Mouse (Mus musculus): ENCODE data around the gene Tas1r2.

The Tas1r2 gene

DNA sequence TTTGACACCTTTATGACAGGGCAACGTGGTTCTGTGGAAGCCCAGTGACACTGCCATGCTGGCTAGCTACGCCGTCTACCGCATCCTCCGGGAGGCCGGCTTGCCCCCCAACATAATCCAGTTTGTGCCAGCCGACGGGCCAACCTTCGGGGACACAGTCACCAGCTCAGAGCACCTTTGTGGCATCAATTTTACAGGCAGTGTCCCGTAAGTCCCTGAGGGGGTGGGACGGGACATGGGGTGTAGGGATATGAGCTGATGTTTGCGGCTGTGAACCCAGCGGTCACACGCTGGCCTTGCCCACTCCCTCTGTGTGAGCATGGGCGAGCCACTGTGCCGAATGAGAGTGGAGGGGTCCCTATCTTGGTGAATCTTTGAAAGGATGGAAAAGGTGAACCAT lies 15.0 kb upstream of the Tas1r2 start:
- no peak for DNase-seq (ENCODE audit: low read depth, low spot score)

GRCm38 (mm10) chr4:139639801-139640200 lies 13.5 kb upstream of the Tas1r2 start:
- no peak for DNase-seq (ENCODE audit: low read depth, low spot score)

DNA sequence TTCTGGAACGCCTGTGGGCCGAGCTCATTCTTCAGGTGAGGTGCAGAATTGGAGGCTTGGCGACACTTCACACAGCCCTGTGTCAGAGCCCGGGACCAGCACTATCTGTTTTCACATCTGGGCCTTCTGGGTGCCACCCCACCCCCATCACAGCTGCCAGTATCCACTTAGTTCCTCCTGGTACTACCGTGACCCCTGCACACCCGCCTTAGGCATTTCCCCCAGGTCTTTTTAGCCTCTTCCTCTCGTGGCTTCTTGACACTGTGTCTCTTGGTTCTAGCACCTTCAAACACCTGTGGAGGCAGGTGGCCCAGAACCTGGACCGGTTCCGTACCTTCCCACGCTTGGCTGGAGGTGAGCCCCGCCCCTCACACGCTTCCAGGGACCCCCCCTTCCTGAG lies 13.0 kb upstream of the Tas1r2 start:
- DNase-seq (ENCODE audit: low read depth, low spot score): no peak

GRCm38 (mm10) chr4:139640775-139641174 lies 12.6 kb upstream of the Tas1r2 start:
- DNase-seq (ENCODE audit: low read depth, low spot score): no peak

- no peak for DNase-seq (ENCODE audit: low read depth, low spot score)
These were observed 11.4 kb upstream of the Tas1r2 start for GRCm38 (mm10) chr4:139641829-139642425.

DNA sequence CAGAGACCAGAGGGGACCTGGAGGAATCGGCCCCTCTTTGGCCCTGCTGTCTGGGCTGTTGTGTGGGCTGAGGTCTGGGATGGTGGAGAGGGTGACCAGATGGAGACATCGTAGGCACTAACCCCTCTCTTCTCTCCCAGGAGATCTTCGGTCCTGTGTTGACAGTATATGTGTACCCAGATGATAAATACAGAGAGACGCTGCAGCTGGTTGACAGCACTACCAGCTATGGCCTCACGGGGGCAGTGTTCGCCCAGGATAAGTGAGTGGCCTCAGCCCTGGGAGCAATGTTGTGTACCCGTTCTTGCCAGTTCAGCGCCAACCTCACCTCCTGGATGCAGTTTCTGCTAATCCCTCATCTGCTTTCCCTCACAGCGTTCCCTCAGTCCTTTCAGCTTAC lies 9.4 kb upstream of the Tas1r2 start:
- peak; percentile 81 for DNase-seq (ENCODE audit: low read depth, low spot score)

DNA sequence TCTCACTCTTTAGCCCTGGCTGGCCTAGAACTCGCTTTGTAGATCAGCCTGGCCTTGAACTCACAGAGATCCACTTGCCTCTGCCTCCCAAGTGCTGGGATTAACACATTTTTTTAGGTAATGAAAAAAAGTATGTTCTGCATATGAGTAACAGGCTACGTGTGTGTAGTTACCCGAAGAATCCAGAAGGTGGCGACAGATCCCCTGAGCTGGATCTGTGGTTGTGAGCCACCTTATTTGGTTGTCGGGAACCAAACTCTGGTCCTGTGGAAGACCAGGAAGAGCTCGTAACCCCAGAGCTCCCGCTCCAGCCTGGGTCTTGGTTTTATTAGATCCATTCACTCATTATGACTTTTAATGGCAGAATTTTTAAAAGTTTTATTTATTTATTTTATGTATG lies 6.4 kb upstream of the Tas1r2 start:
- DNase-seq (ENCODE audit: low read depth, low spot score): peak; percentile 25

GRCm38 (mm10) chr4:139650086-139650743 lies 3.1 kb upstream of the Tas1r2 start:
- DNase-seq (ENCODE audit: low read depth, low spot score): no peak

DNA sequence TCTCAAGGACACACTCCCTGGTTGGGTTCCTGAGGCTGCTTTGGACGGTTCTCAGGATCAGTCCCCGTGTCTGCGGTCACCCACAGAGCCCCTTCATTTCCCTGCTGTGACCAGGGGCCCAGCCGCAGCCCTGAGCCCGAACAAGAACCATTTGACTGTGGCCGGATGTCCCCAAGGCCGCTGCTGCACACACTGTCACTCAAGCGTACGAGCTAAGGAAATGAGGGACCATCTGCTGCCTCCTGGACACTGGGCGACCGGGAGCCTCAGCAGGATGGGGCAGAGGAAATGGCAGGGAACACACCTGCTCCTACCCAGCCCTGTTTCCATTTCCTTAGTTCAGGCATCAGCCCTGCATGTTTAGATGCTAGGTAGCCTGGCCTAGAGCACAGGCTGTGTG lies 2.4 kb upstream of the Tas1r2 start:
- DNase-seq (ENCODE audit: low read depth, low spot score): no peak

GRCm38 (mm10) chr4:139661897-139662296 lies 8.6 kb downstream of the Tas1r2 start:
- DNase-seq (ENCODE audit: low read depth, low spot score): no peak

- DNase-seq (ENCODE audit: low read depth, low spot score): no peak
These were observed 14.3 kb downstream of the Tas1r2 start for GRCm38 (mm10) chr4:139667632-139668031.

GRCm38 (mm10) chr4:139669847-139670246 lies 16.5 kb downstream of the Tas1r2 start:
- DNase-seq (ENCODE audit: low read depth, low spot score): peak; percentile 74

- no peak for DNase-seq (ENCODE audit: low read depth, low spot score)
These were observed 22.4 kb downstream of the Tas1r2 start for GRCm38 (mm10) chr4:139675696-139676095.

DNA sequence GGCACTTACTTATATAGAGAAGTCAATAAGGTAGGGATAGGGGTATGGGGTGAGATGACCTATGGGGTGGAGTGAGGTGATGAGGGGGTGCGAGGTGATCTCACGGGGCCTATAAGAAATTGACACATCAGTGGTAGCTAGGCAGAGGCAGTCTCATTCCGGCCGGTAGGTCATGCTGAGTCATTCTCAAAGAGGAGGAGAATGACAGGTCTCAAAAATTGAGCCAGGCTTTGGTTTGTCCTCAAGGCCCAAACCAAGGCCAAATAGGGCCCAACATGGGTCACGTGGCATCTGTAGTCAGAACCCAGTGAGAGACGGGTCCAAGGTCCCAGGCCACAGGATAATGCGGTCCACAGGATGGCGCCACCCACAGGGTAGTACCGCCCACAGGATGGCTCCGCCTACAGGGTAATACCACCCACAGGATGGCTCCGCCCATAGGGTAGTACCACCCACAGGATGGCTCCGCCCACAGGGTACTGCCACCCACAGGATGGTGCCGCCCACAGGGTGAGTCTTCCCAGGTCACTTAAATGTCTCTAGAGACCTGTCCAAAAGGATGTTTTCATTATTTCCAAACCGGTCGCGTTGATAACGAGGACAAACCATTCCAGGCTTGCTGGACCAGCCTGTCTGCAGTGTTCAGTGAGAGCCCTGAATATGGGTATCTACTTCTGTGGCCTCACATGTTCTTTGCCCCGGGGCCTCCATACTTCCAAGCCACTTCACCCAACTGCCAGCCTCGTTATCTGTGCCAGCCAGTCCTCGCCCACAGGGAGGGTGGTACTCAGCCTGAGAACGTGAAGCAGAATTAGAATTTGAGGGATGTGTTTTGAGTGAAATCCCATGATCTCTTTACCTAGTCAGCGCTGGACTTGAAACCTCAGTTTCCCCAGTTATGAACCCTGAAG lies 30.6 kb downstream of the Tas1r2 start:
- peak; percentile 5 for DNase-seq (ENCODE audit: low read depth, low spot score)

GRCm38 (mm10) chr4:139684639-139685017 lies 31.3 kb downstream of the Tas1r2 start:
- peak; percentile 68 for DNase-seq (ENCODE audit: low read depth, low spot score)

DNA sequence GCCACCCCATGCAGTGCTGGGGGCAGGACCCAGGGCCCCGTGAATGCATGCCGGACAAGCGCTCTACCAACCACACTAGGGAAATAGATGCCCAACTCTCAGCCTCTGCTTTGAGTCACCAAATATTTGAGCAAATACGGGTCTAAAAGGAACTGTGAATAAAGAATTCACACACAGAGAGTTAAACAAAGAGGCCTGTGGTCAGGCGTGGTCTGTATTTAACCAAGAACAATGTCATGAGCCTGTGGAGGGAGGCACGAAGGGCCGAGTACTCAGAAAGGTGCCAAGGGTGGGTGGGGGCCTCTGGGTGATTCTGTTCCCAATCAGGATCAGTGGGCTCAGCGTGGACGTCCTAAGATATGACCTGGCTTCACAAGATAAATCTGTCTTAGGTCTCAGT lies 34.7 kb downstream of the Tas1r2 start:
- DNase-seq (ENCODE audit: low read depth, low spot score): no peak

- DNase-seq (ENCODE audit: low read depth, low spot score): no peak
These were observed 36.4 kb downstream of the Tas1r2 start for GRCm38 (mm10) chr4:139689627-139690269.

DNA sequence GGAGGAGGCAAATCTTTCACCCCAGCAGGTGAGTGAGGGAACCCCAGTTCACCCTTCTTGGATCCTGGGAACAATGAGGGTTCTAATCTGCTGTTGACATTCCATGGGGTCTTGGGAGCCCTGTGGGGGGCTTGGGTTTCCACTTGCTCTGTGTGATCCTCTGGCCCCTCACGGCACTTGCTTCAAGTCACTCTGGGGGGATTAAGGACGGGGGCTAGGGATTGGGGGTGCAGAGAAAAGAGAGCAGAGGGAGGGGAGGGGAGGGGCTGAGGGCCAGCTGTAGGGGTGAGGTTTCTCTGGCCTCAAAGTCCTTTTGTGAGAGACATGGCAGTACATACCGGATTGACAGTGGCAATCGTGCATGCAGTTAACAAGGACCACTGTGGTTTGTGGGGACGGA lies 40.0 kb downstream of the Tas1r2 start:
- DNase-seq (ENCODE audit: low read depth, low spot score): no peak

- no peak for DNase-seq (ENCODE audit: low read depth, low spot score)
These were observed 44.4 kb downstream of the Tas1r2 start for GRCm38 (mm10) chr4:139697755-139698154.

GRCm38 (mm10) chr4:139698602-139699001 lies 45.3 kb downstream of the Tas1r2 start:
- DNase-seq (ENCODE audit: low read depth, low spot score): no peak

- DNase-seq (ENCODE audit: low read depth, low spot score): peak; percentile 19
These were observed 49.6 kb downstream of the Tas1r2 start for GRCm38 (mm10) chr4:139702914-139703313.

- no peak for DNase-seq (ENCODE audit: low read depth, low spot score)
These were observed 50.1 kb downstream of the Tas1r2 start for GRCm38 (mm10) chr4:139703468-139703867.
